7 mouse cellular contexts compared by ENCODE assay signal in the genomic region with DNA sequence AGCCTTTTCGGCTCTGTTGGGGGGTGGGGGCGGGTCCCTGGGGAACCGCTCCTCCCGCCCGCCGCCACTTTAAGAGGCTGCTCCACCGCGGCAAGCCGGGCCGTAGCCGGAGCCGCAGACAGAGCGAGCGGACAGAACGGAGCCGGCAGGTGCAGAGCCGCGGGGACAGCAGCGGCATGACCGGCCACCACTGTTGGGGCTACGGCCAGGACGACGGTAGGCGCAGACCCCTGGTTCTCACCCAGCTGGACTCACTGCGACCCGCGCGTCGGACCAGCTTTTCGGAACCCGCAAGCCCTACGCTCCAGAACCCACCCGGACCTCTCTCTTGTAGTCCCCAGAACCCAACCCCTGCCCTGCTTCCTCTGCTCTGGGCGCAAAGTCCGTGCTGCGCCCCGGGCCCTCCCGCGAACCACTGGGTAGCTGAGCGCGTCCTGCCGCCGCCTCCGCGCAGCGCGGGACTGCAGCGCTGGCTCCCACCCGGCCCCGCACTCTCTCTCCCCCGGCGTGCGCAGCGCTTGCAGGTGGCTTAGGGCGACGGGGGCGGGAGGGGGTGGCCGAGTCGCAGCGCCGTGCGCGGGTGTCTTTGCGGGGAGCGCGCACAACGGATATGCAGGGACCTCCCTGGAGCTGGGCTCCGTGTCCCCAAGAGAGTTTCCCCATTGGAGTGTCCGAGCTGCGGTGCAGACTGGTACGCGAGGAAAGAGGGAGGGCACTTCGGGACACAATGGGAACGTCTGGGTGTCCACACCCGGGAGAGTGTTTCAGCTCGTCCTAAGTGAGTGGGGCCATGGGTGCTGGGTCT. TPM values are rescaled to one million over a fixed set of nuclear protein-coding genes. Genes with fewer than 3 reads are reported as not detected.
DNase-seq lines count a peak whose midpoint lies in the region; ATAC-seq and TF ChIP-seq lines count a peak whose summit lies in the region.

No protein-coding gene starts in this region.

- peak overlapping the region; percentile 93 for H3K4me2 ChIP-seq in heart, postnatal 0 days (ENCODE audit: low read depth, low read length)
- peak overlapping the region; percentile 99 for H3K4me2 ChIP-seq in midbrain, postnatal 0 days (ENCODE audit: low read depth, low read length, poor library complexity, severe bottlenecking)

- peak; percentile 39 for ATAC-seq in common myeloid progenitor, adult 5-6 weeks (replicated peaks; ENCODE audit: low read depth, poor library complexity, severe bottlenecking)
- peak; percentile 48; the same call in 1 of the 2 replicates for ATAC-seq in heart, postnatal 0 days (ENCODE audit: insufficient read depth, low read depth)
- ATAC-seq in midbrain, postnatal 0 days (ENCODE audit: low FRiP score), result peak; percentile 45

- H3K27me3 ChIP-seq in testis, adult 2 months (ENCODE audit: control insufficient read depth, insufficient read depth, low read length), result no peaks in the 10 kb centered on the region; the same call in 1 of the 2 replicates
- H3K27me3 ChIP-seq in heart, postnatal 0 days (ENCODE audit: control insufficient read depth, insufficient read depth, low read length), result peaks cover 54% of the 10 kb centered on the region
- peaks cover 38% of the 10 kb centered on the region for H3K27me3 ChIP-seq in midbrain, postnatal 0 days (ENCODE audit: insufficient read depth, low read length)

- no peak for DNase-seq in testis, postnatal 14 days (ENCODE audit: low spot score)
- no peak for DNase-seq in heart, postnatal 0 days (ENCODE audit: low spot score)
- DNase-seq in left cerebral cortex, adult 8-10 months (ENCODE audit: low spot score in 2 of 2), result peak; percentile 43 to 45
- DNase-seq in midbrain, postnatal 0 days (ENCODE audit: low spot score), result no peak
- DNase-seq in adipocyte (ENCODE audit: low spot score), result no peak

- H3K36me3 ChIP-seq in testis, adult 2 months (ENCODE audit: control insufficient read depth, insufficient read depth, low read length), result no peaks in the 10 kb centered on the region
- H3K36me3 ChIP-seq in heart, postnatal 0 days (replicated peaks; ENCODE audit: control insufficient read depth, insufficient read depth, low read length), result no peaks in the 10 kb centered on the region
- no peaks in the 10 kb centered on the region for H3K36me3 ChIP-seq in midbrain, postnatal 0 days (ENCODE audit: insufficient read depth, low read length)

- H3K27ac ChIP-seq in testis, adult 2 months (ENCODE audit: control insufficient read depth, insufficient read depth, low read depth, low read length), result no peak overlapping the region
- no peak overlapping the region for H3K27ac ChIP-seq in heart, postnatal 0 days (ENCODE audit: low read depth)
- H3K27ac ChIP-seq in midbrain, postnatal 0 days (ENCODE audit: low read depth, low read length), result no peak overlapping the region

- peak overlapping the region; percentile 12; the same call in 1 of the 2 replicates for H3K9ac ChIP-seq in heart, postnatal 0 days (replicated peaks; ENCODE audit: low read depth, low read length)
- peak overlapping the region; percentile 55 for H3K9ac ChIP-seq in midbrain, postnatal 0 days (replicated peaks; ENCODE audit: low read length, poor library complexity, severe bottlenecking)

- H3K9me3 ChIP-seq in heart, postnatal 0 days (replicated peaks; ENCODE audit: control insufficient read depth, low read length), result no peaks in the 10 kb centered on the region
- no peaks in the 10 kb centered on the region for H3K9me3 ChIP-seq in midbrain, postnatal 0 days (ENCODE audit: low read length)

- 0 out of 2 replicates have a peak, but pooled peaks have one; percentile 13 for TF ChIP-seq POLR2A in testis, adult 2 months (IDR thresholded peaks at IDR 0.05; ENCODE audit: control insufficient read depth, low read depth, low read length)

- no peak for TF ChIP-seq EP300 in heart, postnatal 0 days (IDR thresholded peaks at IDR 0.05; ENCODE audit: low read depth)

- WGBS in heart, postnatal 0 days, result under 1% methylated on average over 67 of the region's 76 CpGs
- under 1% methylated on average over 69 of the region's 76 CpGs for WGBS in midbrain, postnatal 0 days

- H3K4me1 ChIP-seq in testis, adult 2 months (ENCODE audit: control insufficient read depth, insufficient read depth, low read length), result peaks cover 11% of the 10 kb centered on the region
- peaks cover 9% of the 10 kb centered on the region; the same call in 1 of the 2 replicates for H3K4me1 ChIP-seq in heart, postnatal 0 days (ENCODE audit: control insufficient read depth, insufficient read depth)
- peaks cover 7% of the 10 kb centered on the region; the same call in 1 of the 2 replicates for H3K4me1 ChIP-seq in midbrain, postnatal 0 days (ENCODE audit: insufficient read depth, low read length)

- no peak for TF ChIP-seq CTCF in testis, adult 2 months (IDR thresholded peaks at IDR 0.05; ENCODE audit: control insufficient read depth, insufficient read depth, insufficient replicate concordance, low read depth, low read length)
- no peak for TF ChIP-seq CTCF in heart, postnatal 0 days (IDR thresholded peaks at IDR 0.05; ENCODE audit: low read depth)
- no peak for TF ChIP-seq CTCF in midbrain, postnatal 0 days (IDR thresholded peaks at IDR 0.05)

- peak overlapping the region; percentile 69 for H3K4me3 ChIP-seq in testis, adult 2 months (ENCODE audit: control insufficient read depth, low read depth, low read length)
- H3K4me3 ChIP-seq in heart, postnatal 0 days (ENCODE audit: low read depth, low read length), result peak overlapping the region; percentile 56
- H3K4me3 ChIP-seq in midbrain, postnatal 0 days (ENCODE audit: low read depth, low read length), result peak overlapping the region; percentile 63

RNA-seq across cellular contexts. Expression of a gene that starts 6.4 kb away (rescaled TPM):
- polyA plus RNA-seq in testis, adult 2 months (2012; rRNA removed), result 5.4 and 7.1 TPM in 2 replicates
- 0.41 TPM in 1 of 2 replicates, not detected in the other for total RNA-seq in common myeloid progenitor, adult 5-6 weeks (2017)
- total RNA-seq in heart, postnatal 0 days (2014; rRNA removed; ENCODE audit: low replicate concordance), result 0.99 and 2.3 TPM in 2 replicates
- polyA plus RNA-seq in heart, postnatal 0 days (2015; fragmentation: Nextera tagmentation; extraction: Ambion mirVana), result 3.0 and 3.6 TPM in 2 replicates
- 10 to 100 TPM; 22.8 to 28.3 (median 26.8) TPM for total RNA-seq in left cerebral cortex, adult 8-10 months (2022)
- total RNA-seq in midbrain, postnatal 0 days (2014; rRNA removed), result 1.6 and 2.8 TPM in 2 replicates
- polyA plus RNA-seq in midbrain, postnatal 0 days (2015; fragmentation: Nextera tagmentation; extraction: Ambion mirVana), result 2.3 and 2.5 TPM in 2 replicates

RNA-seq across cellular contexts. Expression of a gene that starts 6.5 kb away (rescaled TPM):
- 15.9 and 26.0 TPM in 2 replicates for polyA plus RNA-seq in testis, adult 2 months (2012; rRNA removed)
- total RNA-seq in common myeloid progenitor, adult 5-6 weeks (2017), result 95.4 and 104 TPM in 2 replicates
- 28.9 and 45.5 TPM in 2 replicates for total RNA-seq in heart, postnatal 0 days (2014; rRNA removed; ENCODE audit: low replicate concordance)
- 66.3 and 66.6 TPM in 2 replicates for polyA plus RNA-seq in heart, postnatal 0 days (2015; fragmentation: Nextera tagmentation; extraction: Ambion mirVana)
- 10 to 100 TPM; 48.5 to 59.2 (median 55.1) TPM for total RNA-seq in left cerebral cortex, adult 8-10 months (2022)
- 48.1 and 71.7 TPM in 2 replicates for total RNA-seq in midbrain, postnatal 0 days (2014; rRNA removed)
- 107 and 108 TPM in 2 replicates for polyA plus RNA-seq in midbrain, postnatal 0 days (2015; fragmentation: Nextera tagmentation; extraction: Ambion mirVana)

RNA-seq across cellular contexts. Expression of a gene that starts 31.2 kb away (rescaled TPM):
- polyA plus RNA-seq in testis, adult 2 months (2012; rRNA removed), result 5.6 and 6.7 TPM in 2 replicates
- total RNA-seq in common myeloid progenitor, adult 5-6 weeks (2017), result not detected in 2 replicates
- 0.15 TPM in 1 of 2 replicates, not detected in the other for total RNA-seq in heart, postnatal 0 days (2014; rRNA removed; ENCODE audit: low replicate concordance)
- polyA plus RNA-seq in heart, postnatal 0 days (2015; fragmentation: Nextera tagmentation; extraction: Ambion mirVana), result 0.05 and 0.07 TPM in 2 replicates
- total RNA-seq in left cerebral cortex, adult 8-10 months (2022), result 1 to 10 TPM; 1.8 to 2.4 (median 2.1) TPM
- total RNA-seq in midbrain, postnatal 0 days (2014; rRNA removed), result 0.71 and 0.85 TPM in 2 replicates
- polyA plus RNA-seq in midbrain, postnatal 0 days (2015; fragmentation: Nextera tagmentation; extraction: Ambion mirVana), result 0.68 and 0.81 TPM in 2 replicates

RNA-seq across cellular contexts. Expression of a gene that starts 50.3 kb away (rescaled TPM):
- 1.2 and 1.3 TPM in 2 replicates for polyA plus RNA-seq in testis, adult 2 months (2012; rRNA removed)
- 9.8 and 12.4 TPM in 2 replicates for total RNA-seq in common myeloid progenitor, adult 5-6 weeks (2017)
- total RNA-seq in heart, postnatal 0 days (2014; rRNA removed; ENCODE audit: low replicate concordance), result 4.0 and 4.2 TPM in 2 replicates
- 5.7 and 6.1 TPM in 2 replicates for polyA plus RNA-seq in heart, postnatal 0 days (2015; fragmentation: Nextera tagmentation; extraction: Ambion mirVana)
- 10 to 100 TPM in 3 of 4 experiments, 1 to 10 TPM in 1; 9.0 to 11.6 (median 10.4) TPM for total RNA-seq in left cerebral cortex, adult 8-10 months (2022)
- total RNA-seq in midbrain, postnatal 0 days (2014; rRNA removed), result 12.1 and 16.0 TPM in 2 replicates
- 16.9 and 18.0 TPM in 2 replicates for polyA plus RNA-seq in midbrain, postnatal 0 days (2015; fragmentation: Nextera tagmentation; extraction: Ambion mirVana)

Comparison
In these comparisons a context has a peak if more than half of its experiments do, and no peak if none do; other contexts are left out.
1. DNase-seq: peak in left cerebral cortex, adult 8-10 months (2 of 2); none in testis, postnatal 14 days (single experiment), heart, postnatal 0 days (single experiment), midbrain, postnatal 0 days (single experiment) and adipocyte (single experiment).
2. Peak in every context shown above with its lines, with median percentiles within 50 percentile points of each other: H3K4me3 ChIP-seq and ATAC-seq.